Mouse (Mus musculus) liver, embryonic 14.5 days (tissue): Measurements from ENCODE around the gene Car1.

Experiments
- CTCF ChIP-seq: IDR thresholded peaks from 2 replicates; pipeline ENCODE4 v1.5.1; 2016; ENCODE audit warnings: antibody characterized with exemption, low read depth, control low read depth
- EP300 ChIP-seq: IDR thresholded peaks from 2 replicates; pipeline ENCODE4 v1.6.1; 2016; ENCODE audit warnings: antibody characterized with exemption, low read depth

- TF ChIP-seq CTCF (no peak), EP300 (no peak)
These were observed 43.2 kb downstream of the Car1 start for GRCm38 (mm10) chr3:14764755-14765566.
